Mouse (Mus musculus) left cerebral cortex, postnatal 4 days (tissue): Measurements from ENCODE around the gene Plpp2. TPM values are rescaled to one million over a fixed set of nuclear protein-coding genes. Genes with fewer than 3 reads are reported as not detected.

ENCODE experiments used
- DNase-seq: peaks from one replicate; pipeline ENCODE4 v3.0.0-alpha.2; 2022
- intact Hi-C: fragments of 180-260 bp; cut with DNase I; formaldehyde crosslinking; loops from one replicate; pipeline ENCODE4 v1.15.1; 2025
- microRNA-seq: library from miRNA; unstranded; fragments of <30 nt; microRNA quantifications from one replicate; pipeline ENCODE4 v1.2.0, GENCODE M21; 2022
- total RNA-seq, 2 experiments: library from RNA; stranded (reverse); gene quantifications; 2 replicates each; pipeline ENCODE4 v1.2.3; 2021

The Plpp2 gene
- total RNA-seq, 2 experiments from 2014 or later, result 7.9 to 9.4 TPM

DNA sequence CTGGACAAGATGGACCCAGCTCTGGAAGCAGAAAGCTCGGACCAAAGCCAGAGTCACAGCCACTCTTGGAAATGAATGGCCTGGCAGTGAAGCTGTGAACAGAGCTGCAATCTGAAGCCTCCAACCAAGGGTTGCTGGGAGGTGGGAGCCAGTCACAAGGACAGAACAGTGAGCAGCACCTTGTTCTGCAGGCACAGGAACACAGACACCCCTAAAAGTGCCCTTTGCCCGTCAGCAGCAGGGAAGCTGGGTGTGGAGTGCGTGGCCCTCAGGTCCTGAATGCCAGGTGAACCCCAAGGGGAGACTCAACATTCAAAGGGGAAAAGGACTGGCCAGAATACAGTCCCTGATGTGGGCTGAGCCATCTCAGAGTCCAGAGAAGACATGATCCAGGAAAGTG, 2.0 kb downstream of the Plpp2 start:
- no peak for DNase-seq

DNA sequence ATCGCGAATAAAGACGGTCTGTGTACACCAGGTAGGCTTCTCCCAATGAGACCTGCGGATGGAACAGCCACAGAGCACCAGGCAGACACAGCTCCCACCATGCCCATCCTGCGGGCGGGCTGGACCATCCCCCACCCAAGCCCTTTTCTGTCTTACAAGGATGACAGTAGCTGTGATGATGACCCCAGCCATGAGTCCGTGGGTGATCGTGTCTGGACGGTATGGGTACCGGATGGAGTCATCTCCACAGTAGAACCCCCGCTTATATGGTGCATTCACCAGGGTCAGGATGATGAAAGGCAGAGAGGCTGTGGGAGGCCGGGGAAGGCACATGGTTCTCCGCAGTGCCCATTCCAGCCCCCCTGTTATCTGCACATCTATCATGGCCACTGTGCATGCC, 2.9 kb downstream of the Plpp2 start:
- no peak for DNase-seq
- intact Hi-C loops, result no loop called here

More for the DNA sequence above, 2.0 kb downstream of the Plpp2 start:
- intact Hi-C loops, result no loop called here

DNA sequence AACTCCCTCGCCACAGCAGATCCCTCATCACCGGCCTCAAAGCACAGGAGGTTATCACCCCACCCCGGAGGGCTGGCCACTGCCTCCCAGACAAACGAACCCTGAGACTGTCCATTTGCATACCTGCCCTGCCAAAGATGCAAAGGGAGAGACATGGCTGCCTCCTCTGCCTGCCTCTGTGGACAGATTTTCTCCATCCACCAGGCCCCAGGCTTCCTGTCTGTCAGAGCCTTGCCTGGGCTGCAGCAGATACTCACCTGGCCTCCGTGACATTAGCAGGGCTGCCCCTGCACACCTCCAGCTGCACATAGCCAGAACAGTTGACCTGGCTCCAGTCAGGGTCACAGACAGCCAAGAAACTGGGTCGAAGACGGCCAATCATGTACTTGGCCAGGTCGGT, 3.4 kb downstream of the Plpp2 start:
- intact Hi-C loops, result no loop called here

DNA sequence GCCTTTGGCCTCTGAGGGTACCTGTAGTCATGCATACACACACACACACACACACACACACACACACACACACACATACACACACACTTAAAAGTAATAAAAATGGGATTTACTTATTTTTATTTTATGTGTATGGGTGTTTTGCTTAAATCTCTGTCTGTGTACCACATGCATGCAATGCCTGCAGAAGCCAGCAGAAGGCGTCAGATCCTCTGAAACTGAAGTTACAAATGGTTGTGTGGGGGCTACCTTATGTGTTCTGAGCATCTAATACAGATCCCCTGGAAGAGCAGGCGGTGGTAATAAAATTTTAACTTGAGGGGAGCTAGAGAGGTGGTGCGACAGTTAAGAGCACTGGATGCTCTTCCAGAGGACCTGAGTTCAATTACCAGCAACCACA, 5.5 kb downstream of the Plpp2 start:
- DNase-seq, result no peak
- intact Hi-C loops, result no loop called here

More for the DNA sequence above, 3.4 kb downstream of the Plpp2 start:
- no peak for DNase-seq

DNA sequence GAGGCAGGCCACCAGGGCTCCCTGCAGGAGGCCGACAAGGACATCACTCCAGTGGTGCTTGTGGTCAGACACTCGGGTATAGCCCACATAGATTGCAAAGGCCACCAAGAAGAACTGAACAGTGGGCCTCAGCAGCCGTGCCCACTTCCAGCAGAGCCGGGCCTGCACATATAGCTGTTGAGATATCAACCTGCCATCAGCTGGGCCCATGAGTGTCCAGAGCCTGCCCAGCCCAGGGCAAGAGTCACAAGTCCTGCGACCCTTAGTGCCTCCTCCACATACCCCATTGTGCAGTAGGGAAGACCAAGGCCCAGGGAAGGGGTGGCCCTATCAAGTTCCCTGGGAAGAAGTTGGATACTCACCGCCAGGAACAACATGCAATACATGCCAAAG, 6.1 kb downstream of the Plpp2 start:
- intact Hi-C loops, result no loop called here
- DNase-seq, result no peak

DNA sequence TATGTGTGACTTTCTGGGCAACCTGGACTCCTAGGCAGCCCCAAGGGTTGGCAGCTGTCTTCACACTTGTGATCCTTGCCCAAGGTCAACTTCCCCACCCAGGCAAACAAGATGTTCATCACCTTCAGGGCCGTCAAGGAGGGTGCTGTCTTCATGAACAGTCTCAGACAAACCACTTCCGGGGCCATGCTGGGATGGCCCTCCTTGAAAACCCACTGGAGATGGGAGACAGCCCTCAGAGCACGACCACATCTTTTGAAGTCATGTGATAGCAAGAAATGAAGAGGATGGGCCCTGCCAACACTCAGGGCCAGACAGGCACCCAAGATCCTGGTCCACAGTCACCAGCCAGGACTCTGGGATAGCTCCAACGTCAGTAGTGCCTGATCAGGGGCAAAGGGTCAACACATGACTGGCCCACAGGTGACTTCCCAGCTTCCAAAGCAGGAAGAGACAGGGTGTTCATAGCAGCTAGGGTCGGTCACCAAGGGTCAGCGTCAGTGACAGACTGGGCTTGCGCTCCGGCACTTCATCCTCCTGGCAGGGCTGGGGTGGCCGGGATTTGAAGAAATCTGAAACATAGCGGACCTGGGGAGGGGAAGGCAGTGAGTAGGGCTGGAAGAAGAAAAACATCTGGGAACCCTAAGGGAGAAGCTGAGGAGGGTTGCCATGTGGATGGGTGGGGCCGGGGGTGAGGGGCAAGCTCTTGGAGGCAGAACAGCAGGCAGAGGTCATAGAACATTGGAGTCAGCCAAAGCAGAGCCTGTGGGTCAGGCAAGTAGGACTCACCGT, 6.7 kb downstream of the Plpp2 start:
- no peak for DNase-seq
- intact Hi-C loops, result no loop called here

DNA sequence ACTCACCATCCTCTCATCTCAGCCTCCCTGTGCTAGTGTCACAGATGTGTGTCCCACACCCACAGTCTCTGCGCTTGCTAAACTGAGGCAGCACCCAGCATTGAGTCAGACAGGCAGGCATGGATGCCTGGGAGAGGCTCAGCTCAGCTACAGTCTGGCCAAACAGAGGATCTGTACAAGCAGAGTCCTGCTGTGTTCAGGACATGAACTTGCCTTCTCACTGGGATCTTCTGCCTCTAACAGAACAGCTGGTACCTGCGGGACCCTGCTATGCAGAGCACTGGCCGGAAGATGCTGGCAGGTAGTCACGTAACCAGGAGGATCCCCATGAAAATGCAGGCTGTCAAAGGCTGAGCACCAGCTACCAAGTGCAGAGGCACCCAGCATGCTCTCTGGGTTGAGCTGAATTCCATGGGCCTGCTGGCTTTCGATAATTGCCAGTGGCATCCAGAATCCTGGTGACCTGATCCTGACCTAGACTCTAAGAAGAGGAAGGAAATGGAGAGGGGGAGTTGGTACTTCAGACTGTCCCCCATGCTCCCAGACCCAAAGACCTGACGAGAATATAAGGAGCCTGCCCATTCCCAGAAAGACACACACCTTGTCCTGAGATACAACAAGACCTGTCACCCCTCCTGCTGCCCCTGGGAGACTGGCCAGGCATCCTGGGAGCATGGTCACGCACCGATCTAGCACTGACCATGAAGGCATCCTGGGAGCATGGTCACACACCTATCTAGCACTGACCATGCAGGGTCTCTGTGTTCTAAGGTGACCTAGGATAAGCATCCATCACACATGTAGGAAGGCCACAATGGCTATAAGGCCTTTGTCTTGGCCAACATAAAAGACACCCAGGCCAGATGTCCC, 7.9 kb downstream of the Plpp2 start:
- intact Hi-C loops, result no loop called here
- DNase-seq, result no peak

DNA sequence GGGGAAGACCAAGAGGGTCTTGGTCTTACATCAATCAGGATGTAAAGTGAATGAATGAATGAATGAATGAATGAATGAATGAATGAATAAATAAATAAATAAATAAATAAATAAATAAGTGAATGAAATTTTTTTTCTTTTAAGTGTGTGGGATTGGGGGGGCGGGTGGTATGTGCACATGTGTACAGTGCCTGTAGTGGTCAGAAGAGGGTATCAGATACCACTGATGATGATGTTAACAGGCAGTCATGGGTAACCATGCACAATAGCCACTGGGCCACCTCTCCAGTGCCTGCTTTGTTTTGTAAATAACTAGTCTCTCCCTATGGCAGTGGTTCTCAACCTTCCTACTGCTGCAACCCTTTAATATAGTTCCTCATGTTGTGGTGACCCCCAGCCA, 9.2 kb downstream of the Plpp2 start:
- no peak for DNase-seq
- intact Hi-C loops, result no loop called here

DNA sequence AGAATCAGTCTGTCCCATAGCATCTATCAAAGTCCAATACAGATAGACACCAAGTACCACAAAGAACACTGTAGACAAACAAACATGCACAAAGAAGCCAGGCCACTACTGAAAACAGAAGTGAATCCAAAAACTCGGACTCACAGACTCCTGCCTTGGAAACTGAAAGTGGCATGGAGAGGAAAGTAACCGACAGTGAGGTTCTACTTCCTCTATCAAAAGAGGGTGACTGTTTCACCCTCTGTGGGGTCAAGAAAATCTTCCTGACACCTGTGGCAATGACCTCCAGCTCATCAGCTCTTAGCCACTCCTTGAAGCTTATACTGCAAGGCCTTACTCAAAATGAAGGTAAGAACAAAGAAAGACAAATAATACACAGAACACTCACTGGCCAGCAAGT, 26.9 kb downstream of the Plpp2 start:
- DNase-seq, result no peak
- intact Hi-C loops, result no loop called here

DNA sequence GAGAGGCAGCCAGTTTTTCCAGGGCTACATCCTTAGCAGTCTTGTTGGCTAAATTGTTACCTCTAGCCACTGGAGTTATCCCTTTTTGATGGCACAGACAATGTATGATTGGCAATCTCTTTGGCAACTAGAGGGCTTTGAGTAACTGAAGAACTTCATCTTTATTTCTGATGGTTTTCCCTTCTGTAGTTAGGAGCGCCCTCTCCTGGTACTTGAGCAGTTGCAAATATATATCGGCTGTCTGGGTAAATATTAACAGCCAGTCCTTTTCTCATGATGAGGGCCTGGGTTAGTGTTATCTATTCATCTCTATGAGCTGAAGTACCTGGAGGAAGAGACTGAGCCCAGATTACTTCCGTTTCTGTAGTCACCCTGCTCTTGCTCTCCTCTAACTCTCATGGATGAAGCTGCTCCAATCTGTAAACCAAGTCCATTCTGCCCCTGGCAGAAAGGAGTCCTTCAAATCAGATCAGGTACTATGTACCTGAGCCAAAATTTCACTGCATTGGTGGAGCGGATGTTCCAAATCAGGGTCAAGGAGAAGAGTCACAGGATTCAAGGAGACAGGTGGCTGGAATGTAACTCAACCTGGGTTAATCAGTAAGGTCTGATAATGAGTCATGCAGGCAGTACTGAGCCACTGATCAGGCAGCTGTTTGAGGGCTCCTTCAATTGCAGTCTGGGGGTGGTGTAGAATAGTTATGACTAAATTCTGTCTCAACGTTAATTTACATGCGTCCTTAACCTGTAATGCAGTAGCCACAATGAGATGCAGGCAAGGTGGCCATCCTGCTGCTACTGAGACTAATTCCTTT, 30.6 kb downstream of the Plpp2 start:
- DNase-seq, result no peak
- intact Hi-C loops, result no loop called here

DNA sequence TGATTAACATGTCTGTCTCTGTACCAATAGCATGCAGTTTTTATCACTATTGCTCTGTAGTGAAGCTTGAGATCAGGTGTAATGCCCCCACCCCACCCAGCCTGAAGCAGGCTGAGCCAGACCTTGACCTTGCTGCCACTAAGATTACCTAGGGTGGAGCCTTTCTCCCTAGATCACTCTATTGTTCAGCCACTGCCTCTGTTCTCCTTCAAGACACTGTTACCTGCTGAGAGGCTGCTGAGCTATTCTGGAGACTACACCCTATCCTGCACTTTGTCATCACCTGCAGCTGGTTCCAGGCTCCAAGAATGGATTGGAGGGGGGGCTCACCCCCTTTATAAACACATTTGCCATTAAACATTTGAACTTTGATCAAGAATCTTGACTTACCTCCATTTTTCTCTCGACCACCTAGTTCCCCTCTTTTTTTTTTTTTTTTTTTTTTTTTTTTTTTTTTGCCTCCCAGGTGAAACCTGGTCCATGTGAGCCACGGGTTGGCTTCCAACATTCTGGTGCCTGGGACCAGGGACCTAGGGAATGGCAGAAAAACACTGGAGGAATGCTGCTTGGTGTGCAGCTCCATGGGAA, 36.8 kb downstream of the Plpp2 start:
- intact Hi-C loops, result no loop called here
- no peak for DNase-seq

DNA sequence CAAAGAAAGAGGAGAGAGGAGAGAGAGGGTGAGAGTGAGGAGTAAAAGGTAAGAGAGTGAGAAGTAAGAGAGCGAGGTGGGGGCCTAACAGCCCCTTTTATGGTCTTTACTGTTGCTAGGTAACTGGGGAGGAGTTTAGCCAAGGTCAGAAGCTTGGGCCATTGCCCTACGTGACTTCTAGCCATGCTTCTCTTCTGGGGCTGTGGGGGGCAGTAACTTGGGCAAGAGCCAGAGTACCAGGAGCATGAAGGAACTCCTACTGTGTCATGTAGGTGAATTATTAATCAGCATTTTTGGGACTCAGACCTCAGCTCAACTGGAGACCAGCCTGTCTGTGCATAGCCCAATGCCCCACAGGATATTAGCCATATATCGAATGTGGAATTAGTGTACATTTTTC, 37.7 kb downstream of the Plpp2 start:
- intact Hi-C loops, result no loop called here

More for the DNA sequence above, 37.7 kb downstream of the Plpp2 start:
- DNase-seq, result no peak

Small RNA genes lying within 50 kb of the gene (microRNA-seq; reads per million reads assigned to microRNA genes)
- gene Mir6909, result not detected

Other genes with a start within 250 kb of the Plpp2 start
- gene Vmn2r82, start 177.3 kb downstream of the Plpp2 start, total RNA-seq, result not detected
- not detected for gene Vmn2r83, start 65.1 kb downstream of the Plpp2 start, total RNA-seq
- 10 to 100 TPM; 51.2 to 56.5 TPM for gene Mier2, start 21.4 kb upstream of the Plpp2 start, total RNA-seq
- gene Theg, start 53.5 kb upstream of the Plpp2 start, total RNA-seq, result not detected
- gene C2cd4c, start 80.2 kb upstream of the Plpp2 start, total RNA-seq, result 10 to 100 TPM; 20.7 to 24.4 TPM
- gene Shc2, start 104.1 kb upstream of the Plpp2 start, total RNA-seq, result 10 to 100 TPM; 46.0 to 49.8 TPM
- under 1 TPM; 0.38 to 0.40 TPM for gene Odf3l2, start 111.9 kb upstream of the Plpp2 start, total RNA-seq
- under 1 TPM; 0.72 to 0.84 TPM for gene Madcam1, start 130.8 kb upstream of the Plpp2 start, total RNA-seq
- 10 to 100 TPM; 57.0 to 59.9 TPM for gene Tpgs1, start 135.6 kb upstream of the Plpp2 start, total RNA-seq
- 10 to 100 TPM; 59.6 to 61.5 TPM for gene Cdc34, start 148.4 kb upstream of the Plpp2 start, total RNA-seq
- gene Gzmm, start 155.2 kb upstream of the Plpp2 start, total RNA-seq, result 1 to 10 TPM; 2.6 to 3.3 TPM
- gene Bsg, start 170.7 kb upstream of the Plpp2 start, total RNA-seq, result 100 to 1,000 TPM; 486 to 495 TPM
- 10 to 100 TPM; 47.4 to 53.8 TPM for gene Hcn2, start 182.8 kb upstream of the Plpp2 start, total RNA-seq
- 10 to 100 TPM; 44.8 to 51.8 TPM for gene Polrmt, start 212.8 kb upstream of the Plpp2 start, total RNA-seq
- gene Fgf22, start 221.3 kb upstream of the Plpp2 start, total RNA-seq, result 1 to 10 TPM; 1.3 to 1.7 TPM
- gene Rnf126, start 233.2 kb upstream of the Plpp2 start, total RNA-seq, result 10 to 100 TPM; 85.0 to 95.3 TPM
- 1 to 10 TPM; 2.5 to 3.2 TPM for gene Fstl3, start 243.5 kb upstream of the Plpp2 start, total RNA-seq